Mouse (Mus musculus) stomach, embryonic 15.5 days (tissue): Measurements from ENCODE around the gene Pbx1. TPM values are rescaled to one million over a fixed set of nuclear protein-coding genes. Genes with fewer than 3 reads are reported as not detected.

Experiments used
- ATAC-seq: fragments of 200-750 bp; cut with Nextera tagmentation; 2 replicates; pipeline ENCODE4 v1.8.0; 2017; ENCODE audit warnings: low read depth, moderate number of reproducible peaks, moderate TSS enrichment; ENCODE audit not compliant: insufficient read depth, low FRiP score
- H3K27ac ChIP-seq: fragments of 300-500 bp; sonication (generic); 2 replicates; pipeline ENCODE4 v1.5.1; 2015; ENCODE audit warnings: mild to moderate bottlenecking, inconsistent platforms
- H3K27me3 ChIP-seq: fragments of 300-500 bp; sonication (generic); replicated peaks from 2 replicates; pipeline ENCODE4 v1.6.1; 2015; ENCODE audit warnings: inconsistent platforms
- H3K36me3 ChIP-seq: fragments of 300-500 bp; sonication (generic); 2 replicates; pipeline ENCODE4 v1.6.1; 2015; ENCODE audit warnings: inconsistent platforms
- H3K4me1 ChIP-seq: fragments of 300-500 bp; sonication (generic); 2 replicates; pipeline ENCODE4 v1.6.1; 2015; ENCODE audit warnings: inconsistent platforms
- H3K4me2 ChIP-seq: fragments of 300-500 bp; sonication (generic); 2 replicates; pipeline ENCODE4 v1.6.1; 2015; ENCODE audit warnings: mild to moderate bottlenecking, inconsistent platforms
- H3K4me3 ChIP-seq: fragments of 300-500 bp; sonication (generic); replicated peaks from 2 replicates; pipeline ENCODE4 v1.5.1; 2015; ENCODE audit warnings: inconsistent platforms
- H3K9ac ChIP-seq: fragments of 300-500 bp; sonication (generic); 2 replicates; pipeline ENCODE4 v1.6.1; 2015; ENCODE audit warnings: inconsistent platforms
- H3K9me3 ChIP-seq: fragments of 300-500 bp; sonication (generic); 2 replicates; pipeline ENCODE4 v1.6.1; 2016; ENCODE audit warnings: inconsistent platforms
- WGBS: fragments of 180-500 bp; shearing (Covaris S2); methylation state at CpG from one replicate; pipeline ENCODE4 v1.1.7; 2015; 5-methylcytosine and 5-hydroxymethylcytosine counted together
- polyA plus RNA-seq: library from polyadenylated mRNA; unstranded; fragments of >200 nt; fragmentation: Nextera tagmentation; extraction: Ambion mirVana; gene quantifications from 2 replicates; pipeline ENCODE4 v1.2.1, GENCODE M21; 2015

Gene Pbx1
- polyA plus RNA-seq, 1 experiment from 2014 or later = 36.2 TPM

- Histone ChIP-seq H3K4me3 (no peak overlapping the region), H3K27ac (no peak overlapping the region; the same call in 1 of the 2 replicates), H3K36me3 (no peaks in the 10 kb centered on the region), H3K4me1 (0 out of 2 replicates have a peak, but pooled peaks cover 4% of the 10 kb centered on the region), H3K27me3 (no peaks in the 10 kb centered on the region), H3K9me3 (no peaks in the 10 kb centered on the region), H3K9ac (no peak overlapping the region), H3K4me2 (no peak overlapping the region)
- no peak for ATAC-seq
- 90% methylated on average over 4 of the region's 4 CpGs for WGBS
These were observed 160.9 kb downstream of the Pbx1 start for GRCm38 (mm10) chr1:168271207-168271606.

DNA sequence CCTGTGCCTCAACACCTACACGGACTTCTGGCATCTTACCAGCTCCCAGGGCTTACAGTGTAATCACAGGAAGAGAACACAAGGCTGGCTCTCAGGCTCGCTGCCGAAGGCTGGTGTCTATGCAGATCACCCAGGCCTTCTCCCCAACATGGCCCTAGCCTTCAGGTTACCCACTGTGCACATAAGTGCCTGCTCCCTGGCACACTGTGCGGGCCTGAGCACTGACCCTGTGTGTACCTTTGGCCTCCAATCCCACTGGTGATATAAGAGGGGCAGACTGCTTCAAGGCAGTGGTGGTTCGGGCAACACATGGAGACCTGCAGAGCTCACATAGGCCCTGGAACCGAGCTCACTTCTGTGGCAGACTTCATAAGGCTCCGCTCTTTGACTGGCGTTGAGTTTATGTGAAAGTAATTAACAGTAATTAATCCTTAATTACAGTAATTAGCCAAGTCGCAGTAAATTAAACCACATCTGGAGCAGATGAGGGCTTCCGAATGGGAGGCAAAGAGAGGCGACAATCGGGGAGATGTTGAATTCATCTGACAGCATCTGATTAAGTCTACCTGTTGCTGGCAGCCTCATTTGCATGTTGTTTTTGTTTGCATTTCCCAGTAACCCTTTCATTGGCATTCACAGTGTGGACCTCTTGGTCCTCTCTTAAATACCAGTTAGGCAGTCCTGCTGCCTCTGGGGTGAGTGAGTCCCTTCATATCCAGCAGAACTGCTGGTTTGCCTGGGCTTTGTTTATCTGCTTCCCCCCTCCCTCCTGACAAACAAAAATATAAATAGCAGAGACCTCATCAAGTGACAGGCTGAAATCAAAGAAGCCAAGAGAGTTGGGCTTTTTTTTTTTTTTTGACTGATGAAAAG, 163.1 kb downstream of the Pbx1 start:
- Histone ChIP-seq H3K27ac (no peak overlapping the region; the same call in 1 of the 2 replicates), H3K9ac (no peak overlapping the region), H3K36me3 (no peaks in the 10 kb centered on the region), H3K27me3 (no peaks in the 10 kb centered on the region), H3K4me3 (no peak overlapping the region), H3K4me2 (no peak overlapping the region), H3K9me3 (no peaks in the 10 kb centered on the region), H3K4me1 (peaks cover 14% of the 10 kb centered on the region; the same call in 1 of the 2 replicates)
- WGBS = 75% methylated on average over 12 of the region's 12 CpGs
- peak; percentile 43; the same call in 1 of the 2 replicates for ATAC-seq

DNA sequence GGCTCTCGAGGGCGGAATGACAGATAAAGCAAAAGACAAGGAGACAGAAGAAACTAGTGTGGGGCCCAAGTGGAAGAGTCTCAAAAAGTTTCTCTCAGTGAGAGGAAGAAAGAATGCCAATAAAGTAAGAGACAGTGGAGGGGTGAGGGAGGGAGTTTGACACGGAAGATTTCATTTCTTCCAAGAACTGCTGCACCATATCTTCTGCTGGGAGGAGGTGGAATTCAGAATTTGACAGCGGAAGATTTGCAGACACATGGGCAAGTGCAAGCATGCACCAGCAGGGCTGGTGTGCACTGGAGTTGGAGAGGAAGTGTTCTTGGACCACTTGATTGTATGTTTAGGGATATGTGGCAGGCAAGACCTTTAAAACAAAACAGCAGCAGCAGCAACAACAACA, 163.8 kb downstream of the Pbx1 start:
- no peak overlapping the region for H3K4me2 ChIP-seq
- no peak overlapping the region for H3K4me3 ChIP-seq
- H3K9ac ChIP-seq = no peak overlapping the region
- no peak overlapping the region for H3K27ac ChIP-seq
- H3K4me1 ChIP-seq = peaks cover 14% of the 10 kb centered on the region; the same call in 1 of the 2 replicates
- no peaks in the 10 kb centered on the region for H3K27me3 ChIP-seq
- 67% methylated on average over 4 of the region's 4 CpGs for WGBS
- no peaks in the 10 kb centered on the region for H3K36me3 ChIP-seq
- no peaks in the 10 kb centered on the region for H3K9me3 ChIP-seq
- no peak for ATAC-seq

GRCm38 (mm10) chr1:168265594-168266390, 166.3 kb downstream of the Pbx1 start:
- H3K9ac ChIP-seq = no peak overlapping the region
- H3K27ac ChIP-seq = no peak overlapping the region
- H3K27me3 ChIP-seq = no peaks in the 10 kb centered on the region
- H3K4me2 ChIP-seq = no peak overlapping the region
- peaks cover 14% of the 10 kb centered on the region; the same call in 1 of the 2 replicates for H3K4me1 ChIP-seq
- no peaks in the 10 kb centered on the region for H3K9me3 ChIP-seq
- no peaks in the 10 kb centered on the region for H3K36me3 ChIP-seq
- 67% methylated on average over 12 of the region's 12 CpGs for WGBS
- H3K4me3 ChIP-seq = no peak overlapping the region
- ATAC-seq = no peak

GRCm38 (mm10) chr1:168265090-168265489, 167.0 kb downstream of the Pbx1 start:
- Histone ChIP-seq H3K9ac (no peak overlapping the region), H3K4me2 (no peak overlapping the region), H3K9me3 (no peaks in the 10 kb centered on the region), H3K27me3 (no peaks in the 10 kb centered on the region), H3K4me1 (peaks cover 14% of the 10 kb centered on the region; the same call in 1 of the 2 replicates), H3K4me3 (no peak overlapping the region), H3K27ac (no peak overlapping the region), H3K36me3 (no peaks in the 10 kb centered on the region)
- ATAC-seq = no peak
- 84% methylated on average over 5 of the region's 5 CpGs for WGBS

GRCm38 (mm10) chr1:168260391-168260790, 171.7 kb downstream of the Pbx1 start:
- Histone ChIP-seq H3K4me3 (no peak overlapping the region), H3K27ac (no peak overlapping the region), H3K4me1 (0 out of 2 replicates have a peak, but pooled peaks cover 4% of the 10 kb centered on the region), H3K9me3 (no peaks in the 10 kb centered on the region), H3K36me3 (no peaks in the 10 kb centered on the region), H3K4me2 (no peak overlapping the region), H3K27me3 (no peaks in the 10 kb centered on the region), H3K9ac (no peak overlapping the region)
- no peak for ATAC-seq
- 81% methylated on average over 3 of the region's 3 CpGs for WGBS

DNA sequence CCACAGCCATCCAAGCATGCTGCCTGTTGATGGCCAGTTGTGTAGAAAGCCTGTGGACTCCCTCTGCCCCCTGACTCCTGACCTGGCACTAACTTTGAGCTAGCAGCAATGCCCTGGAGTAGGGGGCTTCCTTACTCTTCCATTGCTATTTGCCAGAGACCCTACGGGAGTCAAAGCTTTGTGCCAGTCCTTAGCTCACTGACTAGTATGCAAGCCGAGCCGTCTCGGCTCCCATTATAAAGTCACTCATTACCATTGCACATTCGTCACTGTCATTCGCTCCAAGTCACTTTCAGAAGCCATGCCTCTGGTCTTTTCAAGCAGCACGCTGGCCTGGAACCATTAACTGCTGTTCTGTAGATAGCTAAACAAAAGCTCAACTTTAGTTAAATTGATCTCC, 173.2 kb downstream of the Pbx1 start:
- H3K9me3 ChIP-seq = no peaks in the 10 kb centered on the region
- H3K36me3 ChIP-seq = no peaks in the 10 kb centered on the region
- WGBS = 60% methylated on average over 7 of the region's 7 CpGs
- H3K4me2 ChIP-seq = no peak overlapping the region
- no peak overlapping the region for H3K4me3 ChIP-seq
- no peaks in the 10 kb centered on the region for H3K27me3 ChIP-seq
- H3K27ac ChIP-seq = no peak overlapping the region
- no peaks in the 10 kb centered on the region for H3K4me1 ChIP-seq
- H3K9ac ChIP-seq = no peak overlapping the region
- no peak for ATAC-seq

DNA sequence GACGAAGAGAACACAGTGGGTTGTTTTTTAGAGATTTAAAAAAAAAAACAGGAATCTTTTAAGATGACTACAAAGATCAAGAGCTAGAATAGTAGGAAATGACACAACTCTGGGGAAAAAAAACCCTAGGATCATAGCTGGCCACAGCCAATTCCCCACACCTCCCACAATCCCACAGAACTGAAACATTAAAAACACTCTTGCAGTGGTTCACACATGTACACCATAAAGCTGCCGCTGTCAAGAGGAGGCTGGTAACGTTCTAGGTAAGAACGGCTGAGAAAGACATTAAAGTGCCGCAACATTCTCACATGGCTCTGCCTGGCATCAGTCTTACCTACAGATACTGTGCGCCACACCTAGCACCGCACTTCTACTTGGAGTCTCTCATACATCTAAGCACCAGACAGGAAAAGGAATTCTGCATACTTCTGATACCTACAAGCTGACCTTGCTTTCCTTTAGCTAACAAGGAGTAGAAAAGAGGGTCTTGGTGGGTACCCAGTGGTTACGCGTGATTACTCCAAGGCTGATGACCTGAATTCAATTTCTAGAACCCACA, 176.6 kb downstream of the Pbx1 start:
- Histone ChIP-seq H3K4me1 (no peaks in the 10 kb centered on the region), H3K27ac (no peak overlapping the region), H3K36me3 (no peaks in the 10 kb centered on the region), H3K4me3 (no peak overlapping the region), H3K4me2 (no peak overlapping the region), H3K9ac (no peak overlapping the region), H3K27me3 (no peaks in the 10 kb centered on the region), H3K9me3 (no peaks in the 10 kb centered on the region)
- no peak for ATAC-seq
- WGBS = 94% methylated on average over 9 of the region's 9 CpGs

DNA sequence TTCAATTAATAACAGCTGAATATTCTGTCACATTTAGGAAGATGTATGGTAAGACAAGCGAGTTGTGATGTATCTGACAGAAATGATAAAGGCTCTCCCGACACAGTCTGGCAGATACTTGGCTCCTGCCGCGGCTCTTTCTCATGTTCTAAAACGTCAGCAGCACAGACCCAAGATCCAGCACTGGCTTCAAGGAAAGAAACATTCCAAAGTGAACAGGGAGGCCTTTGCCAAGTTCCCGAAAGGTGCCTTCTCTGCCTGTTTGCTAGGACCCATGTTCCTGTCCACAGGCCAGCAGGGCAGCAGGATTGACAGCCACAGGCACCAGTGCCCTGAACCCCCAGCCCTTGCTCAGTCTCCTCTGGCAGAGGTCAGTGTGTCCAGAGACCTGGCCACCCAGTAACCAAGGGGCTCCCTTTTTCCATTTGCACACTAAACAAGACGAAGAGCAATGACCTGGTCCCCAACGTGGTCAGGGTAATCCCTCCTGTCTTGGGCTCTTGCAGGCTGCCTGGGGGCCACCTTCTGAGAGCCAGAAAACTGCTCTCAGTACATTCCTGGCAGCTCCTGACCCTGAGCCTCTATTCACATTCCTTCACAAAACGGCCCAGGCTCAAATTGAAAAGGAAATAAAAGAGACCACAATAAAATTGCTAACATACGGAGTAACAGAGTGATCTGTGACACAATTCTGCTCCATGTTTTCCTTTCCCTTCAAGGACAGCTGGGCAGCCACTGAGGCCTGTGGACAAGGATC, 184.9 kb downstream of the Pbx1 start:
- Histone ChIP-seq H3K4me3 (no peak overlapping the region), H3K27ac (peak overlapping the region; percentile 57), H3K4me1 (peaks cover 17% of the 10 kb centered on the region), H3K27me3 (no peaks in the 10 kb centered on the region), H3K4me2 (no peak overlapping the region), H3K9ac (no peak overlapping the region), H3K9me3 (no peaks in the 10 kb centered on the region), H3K36me3 (no peaks in the 10 kb centered on the region)
- WGBS = 41% methylated on average over 10 of the region's 10 CpGs
- peak; percentile 36; the same call in 1 of the 2 replicates for ATAC-seq

DNA sequence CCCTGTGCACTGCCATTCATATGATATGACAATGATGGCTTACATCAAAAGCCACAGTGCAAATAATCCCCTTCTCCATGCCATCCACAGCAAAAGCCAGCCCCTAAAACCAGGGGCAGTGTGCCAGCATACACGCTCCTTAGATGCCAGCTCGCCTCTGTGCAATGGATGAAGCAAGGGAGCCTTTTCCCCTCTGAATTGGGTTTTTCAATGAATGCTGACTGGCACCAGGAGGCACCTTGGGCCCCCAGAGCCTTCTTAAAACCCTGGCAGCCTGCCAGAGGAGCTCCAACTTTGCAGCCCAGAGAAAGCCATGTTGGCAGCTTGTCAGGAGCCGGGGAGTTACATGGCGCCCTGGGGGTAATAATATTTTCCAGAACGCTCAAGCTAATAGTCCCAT, 186.5 kb downstream of the Pbx1 start:
- Histone ChIP-seq H3K27me3 (no peaks in the 10 kb centered on the region), H3K4me3 (no peak overlapping the region), H3K4me2 (no peak overlapping the region), H3K9ac (no peak overlapping the region), H3K9me3 (no peaks in the 10 kb centered on the region), H3K36me3 (no peaks in the 10 kb centered on the region), H3K4me1 (peaks cover 27% of the 10 kb centered on the region), H3K27ac (no peak overlapping the region)
- ATAC-seq = no peak
- 66% methylated on average over 5 of the region's 5 CpGs for WGBS

DNA sequence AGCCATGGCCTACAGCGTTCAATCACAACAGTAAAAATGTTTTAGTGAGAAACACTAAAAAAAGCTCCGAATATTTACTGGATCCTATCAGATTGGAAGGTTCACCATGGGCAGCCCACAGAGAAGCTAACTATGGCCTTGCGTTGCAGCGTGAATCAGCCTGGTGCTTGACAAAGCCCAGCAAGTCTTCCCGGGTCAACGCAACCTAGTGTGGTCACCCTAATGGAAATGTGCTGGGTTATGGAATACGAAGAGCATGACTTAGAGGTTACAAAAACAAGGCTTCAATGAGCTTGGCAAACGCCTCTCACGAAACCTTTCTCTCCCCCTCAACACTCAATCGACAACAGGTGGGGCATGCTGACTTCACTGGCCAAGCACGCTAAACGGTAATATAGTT, 188.3 kb downstream of the Pbx1 start:
- H3K4me2 ChIP-seq = no peak overlapping the region
- ATAC-seq = no peak
- H3K27ac ChIP-seq = no peak overlapping the region
- no peak overlapping the region for H3K4me3 ChIP-seq
- no peaks in the 10 kb centered on the region for H3K27me3 ChIP-seq
- peaks cover 27% of the 10 kb centered on the region for H3K4me1 ChIP-seq
- H3K9ac ChIP-seq = no peak overlapping the region
- H3K9me3 ChIP-seq = no peaks in the 10 kb centered on the region
- H3K36me3 ChIP-seq = no peaks in the 10 kb centered on the region
- 79% methylated on average over 12 of the region's 12 CpGs for WGBS
